Mouse (Mus musculus) testis, adult 2 months (tissue): ENCODE measurements around the gene Strn4.

Experiments used
- CTCF ChIP-seq: fragments of 200-500 bp; IDR thresholded peaks from 2 replicates; pipeline ENCODE4 v1.5.1; 2012; ENCODE audit warnings: low read depth, mild to moderate bottlenecking, inconsistent platforms, low read length, moderate library complexity; ENCODE audit not compliant: control insufficient read depth, insufficient read depth, insufficient replicate concordance
- POLR2A ChIP-seq: fragments of 200-500 bp; IDR thresholded peaks from 2 replicates; pipeline ENCODE4 v1.6.1; 2012; ENCODE audit warnings: low read depth, mild to moderate bottlenecking, inconsistent platforms, low read length, moderate library complexity; ENCODE audit not compliant: control insufficient read depth

- TF ChIP-seq CTCF (no peak), POLR2A (no peak)
These were observed 68.6 kb downstream of the Strn4 start for GRCm38 (mm10) chr7:16884334-16884733.
